Mouse (Mus musculus) intestine, embryonic 16.5 days (tissue): ENCODE data around the gene Ighmbp2. TPM values are rescaled to one million over a fixed set of nuclear protein-coding genes. Genes with fewer than 3 reads are reported as not detected.

Experiments
- ATAC-seq: fragments of 200-750 bp; cut with Nextera tagmentation; 2 replicates; pipeline ENCODE4 v1.8.0; 2017; ENCODE audit warnings: moderate TSS enrichment, moderate library complexity
- H3K27ac ChIP-seq: fragments of 300-500 bp; sonication (generic); 2 replicates; pipeline ENCODE4 v1.5.1; 2014; ENCODE audit warnings: mild to moderate bottlenecking, low read length
- H3K27me3 ChIP-seq: fragments of 300-500 bp; sonication (generic); replicated peaks from 2 replicates; pipeline ENCODE4 v1.6.1; 2014; ENCODE audit warnings: low read length, control low read depth, mixed read lengths; ENCODE audit not compliant: control insufficient read depth, insufficient read depth
- H3K36me3 ChIP-seq: fragments of 300-500 bp; sonication (generic); 2 replicates; pipeline ENCODE4 v1.6.1; 2014; ENCODE audit warnings: low read length, control low read depth; ENCODE audit not compliant: control insufficient read depth, insufficient read depth
- H3K4me1 ChIP-seq: fragments of 300-500 bp; sonication (generic); 2 replicates; pipeline ENCODE4 v1.6.1; 2014; ENCODE audit warnings: low read length, control low read depth, mixed read lengths; ENCODE audit not compliant: control insufficient read depth, insufficient read depth
- H3K4me2 ChIP-seq: fragments of 300-500 bp; sonication (generic); 2 replicates; pipeline ENCODE4 v1.6.1; 2014; ENCODE audit warnings: low read depth, low read length, control low read depth
- H3K4me3 ChIP-seq: fragments of 300-500 bp; sonication (generic); 2 replicates; pipeline ENCODE4 v1.5.1; 2014; ENCODE audit warnings: mild to moderate bottlenecking, low read length
- H3K9ac ChIP-seq: fragments of 300-500 bp; sonication (generic); 2 replicates; pipeline ENCODE4 v1.6.1; 2014; ENCODE audit warnings: low read depth, low read length
- H3K9me3 ChIP-seq: fragments of 300-500 bp; sonication (generic); 2 replicates; pipeline ENCODE4 v1.6.1; 2016; ENCODE audit warnings: low read length, control low read depth; ENCODE audit not compliant: control insufficient read depth
- WGBS: fragments of 180-500 bp; shearing (Covaris S2); extraction: QIAGEN DNeasy Blood & Tissue Kit; methylation state at CpG from one replicate; pipeline ENCODE4 v1.1.7; 2014; 5-methylcytosine and 5-hydroxymethylcytosine counted together
- polyA plus RNA-seq: library from polyadenylated mRNA; unstranded; fragments of >200 nt; fragmentation: Nextera tagmentation; extraction: Ambion mirVana; gene quantifications from 2 replicates; pipeline ENCODE4 v1.2.1, GENCODE M21; 2015

Ighmbp2 gene
- polyA plus RNA-seq, 1 experiment from 2014 or later, result 7.9 TPM

DNA sequence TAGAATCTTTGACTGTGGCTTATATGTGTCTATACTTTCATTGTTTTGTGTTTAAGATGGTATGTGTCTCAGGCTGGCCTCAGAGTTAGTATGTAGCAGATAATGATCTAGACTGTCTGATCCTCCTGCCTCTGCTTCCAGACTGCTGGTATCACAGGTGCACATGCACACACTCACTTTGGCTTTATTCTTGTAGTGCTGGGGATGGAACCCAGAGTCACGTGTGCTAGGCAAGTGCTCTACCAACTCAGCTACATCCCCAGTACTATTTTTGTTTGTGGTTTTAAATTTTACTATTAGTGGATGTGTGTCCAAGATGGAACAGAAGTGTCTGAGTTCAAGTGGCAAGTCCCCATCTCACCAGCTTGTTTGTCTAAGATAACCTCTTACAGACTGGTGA, 10.2 kb upstream of the Ighmbp2 start:
- no peak overlapping the region for H3K4me2 ChIP-seq
- H3K36me3 ChIP-seq, result no peaks in the 10 kb centered on the region
- H3K4me3 ChIP-seq, result no peak overlapping the region
- 91% methylated on average over 1 of the region's 1 CpGs for WGBS
- no peaks in the 10 kb centered on the region for H3K9me3 ChIP-seq
- no peaks in the 10 kb centered on the region for H3K27me3 ChIP-seq
- H3K27ac ChIP-seq, result no peak overlapping the region
- no peak overlapping the region for H3K9ac ChIP-seq
- H3K4me1 ChIP-seq, result peaks cover 12% of the 10 kb centered on the region
- ATAC-seq, result no peak

GRCm38 (mm10) chr19:3292028-3292427, 9.2 kb upstream of the Ighmbp2 start:
- H3K36me3 ChIP-seq, result 0 out of 2 replicates have a peak, but pooled peaks cover under 1% of the 10 kb centered on the region
- H3K4me2 ChIP-seq, result no peak overlapping the region
- no peaks in the 10 kb centered on the region for H3K27me3 ChIP-seq
- H3K9ac ChIP-seq, result no peak overlapping the region
- peaks cover 6% of the 10 kb centered on the region for H3K4me1 ChIP-seq
- no peak overlapping the region for H3K4me3 ChIP-seq
- 54% methylated on average over 2 of the region's 2 CpGs for WGBS
- no peaks in the 10 kb centered on the region for H3K9me3 ChIP-seq
- H3K27ac ChIP-seq, result no peak overlapping the region
- peak; percentile 51 for ATAC-seq

DNA sequence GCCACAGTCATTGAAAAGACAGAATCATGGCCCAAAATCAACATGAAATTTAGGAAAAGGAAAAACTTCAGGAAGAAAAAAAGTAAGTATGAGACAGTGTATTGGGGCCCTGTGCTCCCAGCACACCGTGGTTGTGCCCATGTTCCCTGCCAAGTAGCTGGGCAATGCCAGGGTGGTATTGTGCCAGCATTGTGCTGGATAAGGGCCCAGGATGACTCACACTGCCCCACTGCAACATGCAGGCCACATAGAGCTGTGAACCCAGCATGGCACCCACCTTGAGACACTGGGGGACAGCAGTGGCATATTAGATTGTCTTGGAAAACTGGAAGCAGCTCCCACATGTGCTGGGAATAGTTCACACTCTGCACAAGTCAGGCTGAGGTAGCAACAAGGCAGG, 6.2 kb upstream of the Ighmbp2 start:
- H3K4me3 ChIP-seq, result no peak overlapping the region
- H3K4me1 ChIP-seq, result no peaks in the 10 kb centered on the region
- 97% methylated on average over 1 of the region's 1 CpGs for WGBS
- no peaks in the 10 kb centered on the region for H3K9me3 ChIP-seq
- ATAC-seq, result no peak
- no peak overlapping the region for H3K27ac ChIP-seq
- no peak overlapping the region for H3K9ac ChIP-seq
- H3K4me2 ChIP-seq, result no peak overlapping the region
- H3K36me3 ChIP-seq, result peaks cover 2% of the 10 kb centered on the region; the same call in 1 of the 2 replicates
- H3K27me3 ChIP-seq, result no peaks in the 10 kb centered on the region

DNA sequence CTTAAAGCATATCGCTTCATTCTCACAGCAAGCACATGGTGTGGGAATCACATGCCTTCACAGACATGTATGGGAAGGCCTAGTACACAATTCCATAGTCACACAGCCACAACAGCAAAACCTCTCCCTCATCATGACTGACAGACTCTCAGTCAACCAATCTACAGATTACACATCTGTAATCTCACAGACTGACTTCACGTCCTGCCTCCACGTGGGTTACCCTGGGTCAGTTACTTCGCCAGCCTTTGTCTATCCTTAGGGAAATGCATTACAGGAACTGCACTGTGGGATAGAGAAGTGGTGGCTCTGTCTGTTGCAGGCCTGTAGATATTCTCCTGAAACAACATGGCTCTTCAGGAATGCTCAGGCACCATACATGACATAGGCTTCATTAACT, 931 bp downstream of the Ighmbp2 start:
- Histone ChIP-seq H3K4me3 (peak overlapping the region; percentile 79), H3K27me3 (no peaks in the 10 kb centered on the region), H3K9me3 (no peaks in the 10 kb centered on the region), H3K27ac (no peak overlapping the region), H3K9ac (peak overlapping the region; percentile 87), H3K36me3 (no peaks in the 10 kb centered on the region; the same call in 1 of the 2 replicates), H3K4me1 (peaks cover 12% of the 10 kb centered on the region), H3K4me2 (peak overlapping the region; percentile 71)
- 60% methylated on average over 4 of the region's 4 CpGs for WGBS
- ATAC-seq, result no peak

DNA sequence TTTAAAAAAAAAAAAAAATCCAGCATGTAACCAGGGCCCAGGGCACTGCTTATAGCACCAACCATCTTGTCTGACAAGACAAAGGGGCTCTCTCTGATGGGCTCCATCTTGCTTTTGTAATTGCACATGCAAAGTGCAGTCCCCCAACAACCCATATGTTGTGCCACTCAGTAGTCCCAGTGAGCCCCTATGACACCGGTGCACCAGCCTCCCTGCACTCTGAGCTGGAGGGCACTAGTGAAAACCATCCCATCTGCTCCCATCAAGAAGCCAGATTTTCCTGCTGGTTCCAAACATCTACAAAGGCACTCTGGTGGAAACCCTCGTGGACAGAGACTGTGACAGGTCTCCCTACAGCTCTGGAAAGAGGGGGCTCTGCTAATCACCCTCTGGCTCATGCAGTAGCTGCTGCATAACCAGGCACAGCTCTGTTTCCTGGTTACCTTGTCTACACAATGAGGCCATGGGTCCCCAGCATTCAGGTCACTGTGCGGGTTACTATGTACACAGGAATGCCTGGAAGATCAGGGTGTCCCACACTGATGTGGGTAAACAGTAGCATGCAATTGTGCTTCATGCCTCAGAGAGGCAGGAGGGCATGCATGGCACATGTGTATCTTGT, 7.0 kb downstream of the Ighmbp2 start:
- 86% methylated on average over 3 of the region's 3 CpGs for WGBS
- Histone ChIP-seq H3K27me3 (no peaks in the 10 kb centered on the region), H3K36me3 (peaks cover 15% of the 10 kb centered on the region; the same call in 1 of the 2 replicates)

DNA sequence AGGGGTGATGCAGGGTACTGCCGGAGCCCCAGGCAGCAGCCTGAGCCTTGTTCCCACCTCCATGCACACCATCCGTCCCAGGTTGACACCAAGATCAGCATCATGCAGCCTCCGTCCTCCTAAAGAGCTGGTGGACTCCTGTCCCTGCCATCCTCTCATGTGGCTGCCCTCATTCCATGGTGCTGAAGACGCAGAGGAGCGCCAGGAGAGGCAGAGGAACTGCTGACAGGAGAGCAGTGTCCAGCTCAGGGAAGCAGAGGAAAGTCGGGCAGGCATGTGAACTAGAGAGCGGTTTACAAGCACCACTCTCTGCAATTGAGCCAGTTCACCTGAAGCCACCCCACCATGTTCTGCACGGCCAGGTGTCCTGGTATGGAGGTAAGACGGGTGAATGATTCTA, 9.5 kb downstream of the Ighmbp2 start:
- no peaks in the 10 kb centered on the region for H3K27me3 ChIP-seq
- 90% methylated on average over 9 of the region's 9 CpGs for WGBS
- H3K27ac ChIP-seq, result no peak overlapping the region
- H3K36me3 ChIP-seq, result peaks cover 20% of the 10 kb centered on the region; the same call in 1 of the 2 replicates
- no peaks in the 10 kb centered on the region for H3K9me3 ChIP-seq
- no peaks in the 10 kb centered on the region for H3K4me1 ChIP-seq
- no peak overlapping the region for H3K4me2 ChIP-seq
- no peak for ATAC-seq
- H3K9ac ChIP-seq, result no peak overlapping the region
- H3K4me3 ChIP-seq, result no peak overlapping the region

More for the DNA sequence above, 7.0 kb downstream of the Ighmbp2 start:
- no peak overlapping the region for H3K27ac ChIP-seq
- no peaks in the 10 kb centered on the region for H3K9me3 ChIP-seq
- H3K4me3 ChIP-seq, result no peak overlapping the region
- H3K9ac ChIP-seq, result no peak overlapping the region
- no peak overlapping the region for H3K4me2 ChIP-seq
- ATAC-seq, result no peak
- no peaks in the 10 kb centered on the region for H3K4me1 ChIP-seq

- H3K4me1 ChIP-seq, result no peaks in the 10 kb centered on the region
- H3K27ac ChIP-seq, result no peak overlapping the region
- H3K27me3 ChIP-seq, result no peaks in the 10 kb centered on the region
- H3K9me3 ChIP-seq, result no peaks in the 10 kb centered on the region
- WGBS, result 90% methylated on average over 6 of the region's 6 CpGs
- ATAC-seq, result no peak
- H3K4me3 ChIP-seq, result no peak overlapping the region
- peaks cover 32% of the 10 kb centered on the region; the same call in 1 of the 2 replicates for H3K36me3 ChIP-seq
- no peak overlapping the region for H3K4me2 ChIP-seq
- no peak overlapping the region for H3K9ac ChIP-seq
Measured at GRCm38 (mm10) chr19:3271366-3271765, 11.5 kb downstream of the Ighmbp2 start.

GRCm38 (mm10) chr19:3269803-3270202, 13.0 kb downstream of the Ighmbp2 start:
- H3K36me3 ChIP-seq, result peaks cover 36% of the 10 kb centered on the region; the same call in 1 of the 2 replicates
- H3K4me3 ChIP-seq, result no peak overlapping the region
- ATAC-seq, result no peak
- no peaks in the 10 kb centered on the region for H3K9me3 ChIP-seq
- H3K27ac ChIP-seq, result no peak overlapping the region
- H3K27me3 ChIP-seq, result no peaks in the 10 kb centered on the region
- H3K4me1 ChIP-seq, result no peaks in the 10 kb centered on the region
- 96% methylated on average over 6 of the region's 6 CpGs for WGBS
- no peak overlapping the region for H3K9ac ChIP-seq
- no peak overlapping the region for H3K4me2 ChIP-seq

- H3K27me3 ChIP-seq, result no peaks in the 10 kb centered on the region
- H3K4me3 ChIP-seq, result no peak overlapping the region
- 92% methylated on average over 9 of the region's 9 CpGs for WGBS
- no peaks in the 10 kb centered on the region for H3K4me1 ChIP-seq
- no peaks in the 10 kb centered on the region for H3K9me3 ChIP-seq
- no peak overlapping the region for H3K27ac ChIP-seq
- no peak overlapping the region for H3K9ac ChIP-seq
- peaks cover 41% of the 10 kb centered on the region for H3K36me3 ChIP-seq
- H3K4me2 ChIP-seq, result no peak overlapping the region
- ATAC-seq, result no peak
Measured at GRCm38 (mm10) chr19:3269279-3269678, 13.5 kb downstream of the Ighmbp2 start.
